Mouse (Mus musculus) liver, embryonic 13.5 days (tissue): ENCODE data around the gene 4930544G11Rik. TPM values are rescaled to one million over a fixed set of nuclear protein-coding genes. Genes with fewer than 3 reads are reported as not detected.

ENCODE experiments used
- ATAC-seq: fragments of 200-750 bp; cut with Nextera tagmentation; 2 replicates; pipeline ENCODE4 v1.8.0; 2017; ENCODE audit warnings: low read depth, mild to moderate bottlenecking, moderate number of reproducible peaks, moderate library complexity
- DNase-seq: peaks from one replicate; pipeline ENCODE4 v3.0.0; 2022
- H3K27ac ChIP-seq: fragments of 300-500 bp; sonication (generic); 2 replicates; pipeline ENCODE4 v1.5.1; 2015; ENCODE audit warnings: moderate library complexity, mild to moderate bottlenecking, inconsistent platforms
- H3K27me3 ChIP-seq: fragments of 300-500 bp; sonication (generic); 2 replicates; pipeline ENCODE4 v1.6.1; 2015; ENCODE audit warnings: mild to moderate bottlenecking, inconsistent platforms
- H3K36me3 ChIP-seq: fragments of 300-500 bp; sonication (generic); 2 replicates; pipeline ENCODE4 v1.6.1; 2015; ENCODE audit warnings: mild to moderate bottlenecking, inconsistent platforms
- H3K4me1 ChIP-seq: fragments of 300-500 bp; sonication (generic); replicated peaks from 2 replicates; pipeline ENCODE4 v1.6.1; 2015; ENCODE audit warnings: inconsistent platforms
- H3K4me2 ChIP-seq: fragments of 300-500 bp; sonication (generic); 2 replicates; pipeline ENCODE4 v1.6.1; 2015; ENCODE audit warnings: inconsistent platforms, mild to moderate bottlenecking, moderate library complexity
- H3K4me3 ChIP-seq: fragments of 300-500 bp; sonication (generic); replicated peaks from 2 replicates; pipeline ENCODE4 v1.5.1; 2015; ENCODE audit warnings: mild to moderate bottlenecking, inconsistent platforms
- H3K9ac ChIP-seq: fragments of 300-500 bp; sonication (generic); 2 replicates; pipeline ENCODE4 v1.6.1; 2015; ENCODE audit warnings: mild to moderate bottlenecking, inconsistent platforms
- H3K9me3 ChIP-seq: fragments of 300-500 bp; sonication (generic); replicated peaks from 2 replicates; pipeline ENCODE4 v1.6.1; 2016; ENCODE audit warnings: inconsistent platforms
- WGBS: fragments of 180-500 bp; shearing (Covaris S2); methylation state at CpG from one replicate; pipeline ENCODE4 v1.1.7; 2015; ENCODE audit not compliant: insufficient replicate concordance; 5-methylcytosine and 5-hydroxymethylcytosine counted together
- polyA plus RNA-seq: library from polyadenylated mRNA; unstranded; fragments of >200 nt; fragmentation: Nextera tagmentation; extraction: Ambion mirVana; gene quantifications from 2 replicates; pipeline ENCODE4 v1.2.1, GENCODE M21; 2015

Gene 4930544G11Rik
- polyA plus RNA-seq, 1 experiment from 2014 or later, result not detected

DNA sequence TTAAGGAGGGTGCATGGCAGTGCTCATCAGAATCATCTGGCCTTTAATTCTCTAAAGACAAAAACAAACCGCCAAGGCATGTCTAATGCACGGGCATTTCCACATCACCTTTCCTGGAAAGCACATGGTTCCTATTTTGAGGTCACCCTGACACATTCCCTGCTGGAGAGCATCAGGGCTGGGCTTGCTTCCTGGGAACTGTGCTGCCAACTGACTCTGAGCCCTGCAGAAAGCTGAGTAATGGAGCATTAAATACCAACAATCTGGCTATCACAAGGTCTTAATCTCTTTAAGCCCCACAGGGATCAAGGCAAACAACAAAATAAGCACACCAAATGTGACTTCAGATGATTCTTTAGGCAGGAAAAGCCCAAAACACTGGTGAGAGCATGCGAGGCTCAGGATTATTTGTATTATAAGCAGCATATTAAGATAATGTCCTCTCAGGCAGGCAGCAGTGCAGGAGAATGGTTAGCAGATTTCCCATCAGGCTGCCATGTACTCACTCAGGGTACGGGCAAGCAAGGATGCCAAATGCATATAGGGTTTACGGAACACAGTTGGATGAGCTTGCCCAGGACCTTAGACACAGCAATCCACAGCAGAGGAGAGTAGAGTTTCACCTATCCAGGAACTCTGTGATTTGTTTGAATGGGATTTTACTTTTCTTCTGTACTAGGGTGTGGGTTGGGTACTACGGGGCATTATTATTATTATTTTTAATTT is 17.1 kb downstream of the 4930544G11Rik start:
- WGBS, result 70% methylated on average over 6 of the region's 6 CpGs
- no peaks in the 10 kb centered on the region for H3K4me1 ChIP-seq
- DNase-seq (no peak), ATAC-seq (no peak)
- H3K36me3 ChIP-seq, result no peaks in the 10 kb centered on the region
- H3K4me2 ChIP-seq, result no peak overlapping the region
- H3K9me3 ChIP-seq, result no peaks in the 10 kb centered on the region
- no peak overlapping the region for H3K27ac ChIP-seq
- H3K4me3 ChIP-seq, result no peak overlapping the region
- H3K9ac ChIP-seq, result no peak overlapping the region
- no peaks in the 10 kb centered on the region for H3K27me3 ChIP-seq

DNA sequence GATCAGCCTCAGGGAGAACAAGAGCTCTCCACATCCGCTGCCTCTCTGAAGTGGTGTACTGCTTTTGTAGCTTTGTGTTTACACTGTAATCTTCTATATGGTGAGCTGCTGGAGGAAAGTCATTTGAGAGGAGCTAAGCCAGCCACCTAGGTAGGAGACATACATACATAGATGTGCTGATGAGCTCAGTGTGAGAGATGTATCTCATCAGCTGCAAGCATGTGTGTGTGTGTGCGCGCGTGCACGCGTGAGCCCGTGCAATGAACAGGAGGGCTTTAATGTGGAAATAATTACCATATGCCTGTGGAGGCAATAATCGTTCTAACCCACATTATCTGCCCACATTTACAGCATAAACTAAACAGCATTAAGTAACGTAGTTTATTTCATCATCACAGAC is 18.0 kb downstream of the 4930544G11Rik start:
- Histone ChIP-seq H3K4me2 (no peak overlapping the region), H3K27ac (no peak overlapping the region), H3K4me3 (no peak overlapping the region), H3K4me1 (no peaks in the 10 kb centered on the region), H3K9me3 (no peaks in the 10 kb centered on the region), H3K27me3 (no peaks in the 10 kb centered on the region), H3K9ac (no peak overlapping the region), H3K36me3 (no peaks in the 10 kb centered on the region)
- ATAC-seq (no peak), DNase-seq (no peak)
- WGBS, result 80% methylated on average over 9 of the region's 9 CpGs

- Histone ChIP-seq H3K4me3 (no peak overlapping the region), H3K4me2 (no peak overlapping the region), H3K4me1 (no peaks in the 10 kb centered on the region), H3K27me3 (no peaks in the 10 kb centered on the region), H3K36me3 (no peaks in the 10 kb centered on the region), H3K9me3 (no peaks in the 10 kb centered on the region), H3K27ac (no peak overlapping the region), H3K9ac (no peak overlapping the region)
- ATAC-seq, result no peak
- DNase-seq, result no peak
- 76% methylated on average over 3 of the region's 3 CpGs for WGBS
Measured at GRCm38 (mm10) chr6:65992081-65992480, 39.7 kb downstream of the 4930544G11Rik start.

- no peak overlapping the region for H3K4me2 ChIP-seq
Measured at GRCm38 (mm10) chr6:65998343-65998742, 45.9 kb downstream of the 4930544G11Rik start.

More at GRCm38 (mm10) chr6:65998343-65998742, 45.9 kb downstream of the 4930544G11Rik start:
- no peak overlapping the region for H3K27ac ChIP-seq
- DNase-seq (no peak), ATAC-seq (no peak)
- H3K9ac ChIP-seq, result no peak overlapping the region
- H3K36me3 ChIP-seq, result no peaks in the 10 kb centered on the region
- H3K4me3 ChIP-seq, result no peak overlapping the region
- no peaks in the 10 kb centered on the region for H3K27me3 ChIP-seq
- no peaks in the 10 kb centered on the region for H3K4me1 ChIP-seq
- H3K9me3 ChIP-seq, result no peaks in the 10 kb centered on the region

Other genes starting within 250 kb of the 4930544G11Rik start
- gene Prdm5, start 173.6 kb upstream of the 4930544G11Rik start, polyA plus RNA-seq, result 2.7 and 2.8 TPM in 2 replicates